Mouse (Mus musculus) midbrain, postnatal 0 days (tissue): Measurements from ENCODE around the gene Otx1. TPM values are rescaled to one million over a fixed set of nuclear protein-coding genes. Genes with fewer than 3 reads are reported as not detected.

Source experiments
- ATAC-seq: fragments of 200-750 bp; cut with Nextera tagmentation; 2 replicates; pipeline ENCODE4 v1.8.0; 2017; ENCODE audit warnings: moderate number of reproducible peaks, mild to moderate bottlenecking, moderate TSS enrichment, moderate library complexity; ENCODE audit not compliant: low FRiP score
- DNase-seq: peaks from one replicate; pipeline ENCODE4 v3.0.0-alpha.2; 2015; ENCODE audit warnings: low spot score
- H3K27ac ChIP-seq: fragments of 300-500 bp; sonication (generic); 2 replicates; pipeline ENCODE4 v1.5.1; 2014; ENCODE audit warnings: low read depth, mild to moderate bottlenecking, low read length, mixed read lengths
- H3K27me3 ChIP-seq: fragments of 300-500 bp; sonication (generic); 2 replicates; pipeline ENCODE4 v1.6.1; 2014; ENCODE audit warnings: low read length, control low read depth, mixed read lengths; ENCODE audit not compliant: insufficient read depth
- H3K36me3 ChIP-seq: fragments of 300-500 bp; sonication (generic); 2 replicates; pipeline ENCODE4 v1.6.1; 2014; ENCODE audit warnings: low read length, control low read depth, mixed read lengths; ENCODE audit not compliant: insufficient read depth
- H3K4me1 ChIP-seq: fragments of 300-500 bp; sonication (generic); 2 replicates; pipeline ENCODE4 v1.6.1; 2014; ENCODE audit warnings: mild to moderate bottlenecking, control low read depth, antibody characterized with exemption, low read length, mixed read lengths; ENCODE audit not compliant: insufficient read depth
- H3K4me2 ChIP-seq: fragments of 300-500 bp; sonication (generic); 2 replicates; pipeline ENCODE4 v1.6.1; 2014; ENCODE audit warnings: low read depth, mild to moderate bottlenecking, low read length, mixed read lengths; ENCODE audit not compliant: poor library complexity, severe bottlenecking
- H3K4me3 ChIP-seq: fragments of 300-500 bp; sonication (generic); 2 replicates; pipeline ENCODE4 v1.5.1; 2014; ENCODE audit warnings: low read depth, mild to moderate bottlenecking, low read length, moderate library complexity
- H3K9ac ChIP-seq: fragments of 300-500 bp; sonication (generic); replicated peaks from 2 replicates; pipeline ENCODE4 v1.6.1; 2014; ENCODE audit warnings: mild to moderate bottlenecking, low read length, moderate library complexity, mixed read lengths; ENCODE audit not compliant: poor library complexity, severe bottlenecking
- H3K9me3 ChIP-seq: fragments of 300-500 bp; sonication (generic); 2 replicates; pipeline ENCODE4 v1.6.1; 2016; ENCODE audit warnings: low read length, control low read depth
- CTCF ChIP-seq: IDR thresholded peaks from 2 replicates; pipeline ENCODE4 v1.5.1; 2016; ENCODE audit warnings: antibody characterized with exemption, mild to moderate bottlenecking
- WGBS: fragments of 180-500 bp; shearing (Covaris S2); extraction: QIAGEN DNeasy Blood & Tissue Kit; methylation state at CpG from one replicate; pipeline ENCODE4 v1.1.7; 2014; 5-methylcytosine and 5-hydroxymethylcytosine counted together
- polyA plus RNA-seq: library from polyadenylated mRNA; unstranded; fragments of >200 nt; fragmentation: Nextera tagmentation; extraction: Ambion mirVana; gene quantifications from 2 replicates; pipeline ENCODE4 v1.2.1, GENCODE M21; 2015
- total RNA-seq: library from RNA; depleted of rRNA; stranded (reverse); fragments of >200 nt; gene quantifications from 2 replicates; pipeline ENCODE4 v1.2.3, GENCODE M21; 2014

Gene Otx1
- total and polyA plus RNA-seq, 2 experiments from 2014 or later = 5.5 to 7.6 TPM

- 26% methylated on average over 8 of the region's 8 CpGs for WGBS
- Histone ChIP-seq H3K27me3 (no peaks in the 10 kb centered on the region), H3K9me3 (no peaks in the 10 kb centered on the region), H3K27ac (no peak overlapping the region), H3K9ac (no peak overlapping the region), H3K4me3 (no peak overlapping the region), H3K4me2 (no peak overlapping the region), H3K4me1 (no peaks in the 10 kb centered on the region), H3K36me3 (peaks cover 10% of the 10 kb centered on the region; the same call in 1 of the 2 replicates)
- TF ChIP-seq CTCF = no peak
- ATAC-seq (no peak), DNase-seq (peak; percentile 38)
Measured at GRCm38 (mm10) chr11:22017444-22017843, 14.7 kb upstream of the Otx1 start.

DNA sequence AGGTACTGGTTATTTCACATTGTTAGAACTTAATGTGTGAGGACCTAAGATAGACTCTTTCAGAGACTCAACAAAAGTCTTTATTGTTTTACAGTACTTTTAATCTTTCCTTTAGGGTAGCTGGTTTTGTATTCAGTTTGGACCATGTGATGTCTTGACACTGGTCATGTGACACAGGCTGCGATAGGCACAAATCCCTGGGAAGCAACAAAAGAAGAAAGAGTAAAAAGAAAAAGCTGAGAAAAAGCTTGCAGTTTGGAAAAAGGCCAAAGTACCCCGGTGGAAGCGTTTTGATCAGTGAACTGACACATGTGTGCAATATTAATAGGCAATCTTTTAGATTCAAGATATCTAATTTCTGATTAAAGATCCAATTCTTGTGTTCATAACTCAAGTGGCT lies 13.6 kb upstream of the Otx1 start:
- no peak for TF ChIP-seq CTCF
- H3K4me2 ChIP-seq = no peak overlapping the region
- no peak overlapping the region for H3K4me3 ChIP-seq
- H3K9me3 ChIP-seq = no peaks in the 10 kb centered on the region
- whole genome bisulfite sequencing = 23% methylated on average over 3 of the region's 3 CpGs
- peaks cover 10% of the 10 kb centered on the region; the same call in 1 of the 2 replicates for H3K36me3 ChIP-seq
- DNase-seq = no peak
- no peak for ATAC-seq
- H3K4me1 ChIP-seq = no peaks in the 10 kb centered on the region
- H3K27ac ChIP-seq = no peak overlapping the region
- no peak overlapping the region for H3K9ac ChIP-seq
- H3K27me3 ChIP-seq = no peaks in the 10 kb centered on the region

- no peaks in the 10 kb centered on the region for H3K9me3 ChIP-seq
- no peak overlapping the region for H3K27ac ChIP-seq
- H3K4me3 ChIP-seq = no peak overlapping the region
- DNase-seq = no peak
- WGBS = 59% methylated on average over 2 of the region's 2 CpGs
- no peak overlapping the region for H3K9ac ChIP-seq
- peak overlapping the region; percentile 23 for H3K4me2 ChIP-seq
- ATAC-seq = no peak
- no peaks in the 10 kb centered on the region for H3K36me3 ChIP-seq
- H3K4me1 ChIP-seq = no peaks in the 10 kb centered on the region
- TF ChIP-seq CTCF = no peak
- peaks cover 37% of the 10 kb centered on the region for H3K27me3 ChIP-seq
Measured at GRCm38 (mm10) chr11:22008817-22009216, 6.1 kb upstream of the Otx1 start.

- DNase-seq (no peak), ATAC-seq (no peak; the same call in 1 of the 2 replicates)
- TF ChIP-seq CTCF = no peak
- H3K27me3 ChIP-seq = peaks cover 40% of the 10 kb centered on the region
- WGBS = 27% methylated on average over 10 of the region's 10 CpGs
- H3K4me2 ChIP-seq = peak overlapping the region; percentile 23
- H3K36me3 ChIP-seq = no peaks in the 10 kb centered on the region
- H3K27ac ChIP-seq = peak overlapping the region; percentile 43; the same call in 1 of the 2 replicates
- H3K4me1 ChIP-seq = no peaks in the 10 kb centered on the region
- peak overlapping the region; percentile 12; the same call in 1 of the 2 replicates for H3K4me3 ChIP-seq
- no peak overlapping the region for H3K9ac ChIP-seq
- H3K9me3 ChIP-seq = no peaks in the 10 kb centered on the region
Measured at GRCm38 (mm10) chr11:22008129-22008596, 5.5 kb upstream of the Otx1 start.

DNA sequence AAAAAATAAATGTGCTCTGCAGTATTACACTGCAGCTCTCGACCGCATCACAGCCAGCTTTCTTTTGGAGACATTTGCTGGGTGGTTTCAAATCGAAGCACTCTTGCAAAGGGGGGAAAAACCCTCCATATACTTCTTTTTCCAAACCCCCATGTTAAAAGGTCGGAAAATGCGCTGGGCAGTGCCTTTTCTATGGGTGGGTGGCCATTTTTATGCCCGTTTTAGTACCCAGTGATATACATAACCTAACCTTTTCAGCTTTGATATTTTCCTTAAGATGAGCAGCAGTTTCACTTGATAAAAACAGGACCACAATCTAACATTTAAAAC lies 5.0 kb upstream of the Otx1 start:
- Histone ChIP-seq H3K27me3 (peaks cover 40% of the 10 kb centered on the region), H3K9me3 (no peaks in the 10 kb centered on the region), H3K4me2 (peak overlapping the region; percentile 23), H3K4me3 (0 out of 2 replicates have a peak overlapping the region, but pooled peaks have one; percentile 12), H3K27ac (peak overlapping the region; percentile 43; the same call in 1 of the 2 replicates), H3K4me1 (no peaks in the 10 kb centered on the region), H3K9ac (no peak overlapping the region), H3K36me3 (no peaks in the 10 kb centered on the region)
- TF ChIP-seq CTCF = no peak
- ATAC-seq = no peak
- no peak for DNase-seq
- 25% methylated on average over 6 of the region's 6 CpGs for WGBS

GRCm38 (mm10) chr11:22007088-22007780 lies 4.5 kb upstream of the Otx1 start:
- 30% methylated on average over 20 of the region's 20 CpGs for WGBS
- Histone ChIP-seq H3K9me3 (no peaks in the 10 kb centered on the region), H3K4me3 (no peak overlapping the region), H3K4me2 (peak overlapping the region; percentile 23), H3K4me1 (no peaks in the 10 kb centered on the region), H3K27ac (peak overlapping the region; percentile 43; the same call in 1 of the 2 replicates), H3K36me3 (no peaks in the 10 kb centered on the region), H3K9ac (no peak overlapping the region), H3K27me3 (peaks cover 40% of the 10 kb centered on the region)
- no peak for TF ChIP-seq CTCF
- DNase-seq = no peak
- ATAC-seq = no peak
